Mouse (Mus musculus): ENCODE data around the gene Uhrf1.

GRCm38 (mm10) chr17:56298238-56298637, 4.9 kb upstream of the Uhrf1 start:
- TF ChIP-seq GATA1 (IDR thresholded peaks at IDR 0.05; ENCODE audit: low read length) (no peak), TAL1 (IDR thresholded peaks at IDR 0.05; ENCODE audit: low read length) (no peak)

All from erythroblast, embryonic 14.5 days (primary cell).